Mouse (Mus musculus) ES-E14 (cell line): ENCODE results near the gene Gpr65.
A peak's percentile ranks its signal among the peaks of the same experiment; 100 is the strongest.

Experiments
- HCFC1 ChIP-seq: IDR thresholded peaks from 2 replicates; pipeline ENCODE4 v1.6.1; 2012; ENCODE audit warnings: low read length, inconsistent platforms, borderline replicate concordance; ENCODE audit not compliant: insufficient read depth
- MAFK ChIP-seq: IDR thresholded peaks from 2 replicates; pipeline ENCODE4 v1.6.1; 2014; ENCODE audit warnings: mild to moderate bottlenecking, low read depth, low read length, inconsistent platforms; ENCODE audit not compliant: insufficient read depth
- ZC3H11A ChIP-seq: IDR thresholded peaks from 2 replicates; pipeline ENCODE4 v1.6.1; 2012; ENCODE audit warnings: low read depth, mild to moderate bottlenecking, inconsistent platforms, low read length, borderline replicate concordance
- ZNF384 ChIP-seq: IDR thresholded peaks from 2 replicates; pipeline ENCODE4 v1.6.1; 2012; ENCODE audit warnings: low read depth, low read length, inconsistent platforms

GRCm38 (mm10) chr12:98280530-98280929 is 12.1 kb downstream of the Gpr65 start:
- no peak for TF ChIP-seq HCFC1
- no peak for TF ChIP-seq ZNF384
- TF ChIP-seq MAFK, result no peak
- peak; percentile 51; the same call in 1 of the 2 replicates for TF ChIP-seq ZC3H11A
